Mouse (Mus musculus): ENCODE measurements around the gene Gm28374.
"Not testable (repeated sequence)": the region's sequence is repeated elsewhere in the genome, so short reads cannot be mapped to it uniquely, and the experiment has no call there.

The Gm28374 gene

GRCm38 (mm10) chr19:6057313-6058096, 24.6 kb downstream of the Gm28374 start, which contains the start of the genes Mrpl49 and Fau:
Gene Mrpl49, minus strand, starts transcription at chr19:6057785.
Gene Fau, plus strand, starts transcription at chr19:6057844.
- DNase-seq (ENCODE audit: low spot score in 2 of 2) = peak; percentile 99 to 100

GRCm38 (mm10) chr19:6056696-6057095, 25.4 kb downstream of the Gm28374 start:
- DNase-seq (ENCODE audit: low spot score in 2 of 2) = no peak

GRCm38 (mm10) chr19:6054296-6054695, 27.8 kb downstream of the Gm28374 start:
- no peak for DNase-seq (ENCODE audit: low spot score in 2 of 2)

GRCm38 (mm10) chr19:6052516-6052915, 29.5 kb downstream of the Gm28374 start:
- DNase-seq (ENCODE audit: low spot score in 2 of 2) = no peak

- no peak for DNase-seq (ENCODE audit: low spot score in 2 of 2)
Observed at GRCm38 (mm10) chr19:6048681-6049410, 33.2 kb downstream of the Gm28374 start.

GRCm38 (mm10) chr19:6047899-6048166, 34.2 kb downstream of the Gm28374 start:
- no peak for DNase-seq (ENCODE audit: low spot score in 2 of 2)

GRCm38 (mm10) chr19:6047154-6047898, 34.7 kb downstream of the Gm28374 start:
- DNase-seq (ENCODE audit: low spot score in 2 of 2) = no peak

- peak; percentile 93 to 94 for DNase-seq (ENCODE audit: low spot score in 2 of 2)
Observed at GRCm38 (mm10) chr19:6046294-6047153, 35.5 kb downstream of the Gm28374 start, which contains the start of gene Syvn1. Gene Syvn1, plus strand, starts transcription at chr19:6046576.

- no peak for DNase-seq (ENCODE audit: low spot score in 2 of 2)
Observed at GRCm38 (mm10) chr19:6045366-6046293, 36.4 kb downstream of the Gm28374 start.

- DNase-seq (ENCODE audit: low spot score in 2 of 2) = not testable (repeated sequence)
Observed at GRCm38 (mm10) chr19:6044102-6044501, 38.0 kb downstream of the Gm28374 start.

- DNase-seq (ENCODE audit: low spot score in 2 of 2) = no peak
Observed at GRCm38 (mm10) chr19:6042293-6042692, 39.8 kb downstream of the Gm28374 start.

- DNase-seq (ENCODE audit: low spot score in 2 of 2) = no peak
Observed at GRCm38 (mm10) chr19:6040002-6040401, 42.1 kb downstream of the Gm28374 start.

GRCm38 (mm10) chr19:6038326-6038725, 43.7 kb downstream of the Gm28374 start:
- DNase-seq (ENCODE audit: low spot score in 2 of 2) = no peak

GRCm38 (mm10) chr19:6037695-6038094, 44.4 kb downstream of the Gm28374 start:
- DNase-seq (ENCODE audit: low spot score in 2 of 2) = no peak

GRCm38 (mm10) chr19:6035966-6036585, 46.0 kb downstream of the Gm28374 start:
- no peak for DNase-seq (ENCODE audit: low spot score in 2 of 2)

GRCm38 (mm10) chr19:6030520-6031280, 51.4 kb downstream of the Gm28374 start:
- DNase-seq (ENCODE audit: low spot score in 2 of 2) = no peak

- no peak for DNase-seq (ENCODE audit: low spot score in 2 of 2)
Observed at GRCm38 (mm10) chr19:6029426-6029825, 52.6 kb downstream of the Gm28374 start.

- DNase-seq (ENCODE audit: low spot score in 2 of 2) = no peak
Observed at GRCm38 (mm10) chr19:6028991-6029390, 53.1 kb downstream of the Gm28374 start.
